Mouse (Mus musculus) liver, embryonic 16.5 days (tissue): ENCODE results near the gene 2310009B15Rik. TPM values are rescaled to one million over a fixed set of nuclear protein-coding genes. Genes with fewer than 3 reads are reported as not detected.
"Not testable (repeated sequence)": the region's sequence is repeated elsewhere in the genome, so short reads cannot be mapped to it uniquely, and the experiment has no call there.

Experiments
- ATAC-seq: fragments of 200-750 bp; cut with Nextera tagmentation; 2 replicates; pipeline ENCODE4 v1.8.0; 2017; ENCODE audit warnings: low read depth, mild to moderate bottlenecking, moderate number of reproducible peaks, moderate library complexity
- H3K27ac ChIP-seq: fragments of 300-500 bp; sonication (generic); 2 replicates; pipeline ENCODE4 v1.5.1; 2014; ENCODE audit warnings: mild to moderate bottlenecking, low read length
- H3K27me3 ChIP-seq: fragments of 300-500 bp; sonication (generic); 2 replicates; pipeline ENCODE4 v1.6.1; 2014; ENCODE audit warnings: low read depth, low read length, mixed read lengths; ENCODE audit not compliant: control insufficient read depth, insufficient read depth
- H3K36me3 ChIP-seq: fragments of 300-500 bp; sonication (generic); 2 replicates; pipeline ENCODE4 v1.6.1; 2014; ENCODE audit warnings: mild to moderate bottlenecking; ENCODE audit not compliant: control insufficient read depth, insufficient read depth
- H3K4me1 ChIP-seq: fragments of 300-500 bp; sonication (generic); 2 replicates; pipeline ENCODE4 v1.6.1; 2014; ENCODE audit warnings: low read depth, low read length, mixed read lengths; ENCODE audit not compliant: control insufficient read depth
- H3K4me2 ChIP-seq: fragments of 300-500 bp; sonication (generic); 2 replicates; pipeline ENCODE4 v1.6.1; 2014; ENCODE audit warnings: low read depth, low read length, mixed read lengths
- H3K4me3 ChIP-seq: fragments of 300-500 bp; sonication (generic); 2 replicates; pipeline ENCODE4 v1.5.1; 2014; ENCODE audit warnings: low read depth, mild to moderate bottlenecking, low read length
- H3K9ac ChIP-seq: fragments of 300-500 bp; sonication (generic); 2 replicates; pipeline ENCODE4 v1.6.1; 2014; ENCODE audit warnings: low read depth, low read length
- H3K9me3 ChIP-seq: fragments of 300-500 bp; sonication (generic); replicated peaks from 2 replicates; pipeline ENCODE4 v1.6.1; 2016; ENCODE audit warnings: low read length; ENCODE audit not compliant: control insufficient read depth
- WGBS: fragments of 180-500 bp; shearing (Covaris S2); extraction: QIAGEN DNeasy Blood & Tissue Kit; methylation state at CpG from one replicate; pipeline ENCODE4 v1.1.7; 2014; ENCODE audit not compliant: insufficient replicate concordance; 5-methylcytosine and 5-hydroxymethylcytosine counted together
- polyA plus RNA-seq: library from polyadenylated mRNA; unstranded; fragments of >200 nt; fragmentation: Nextera tagmentation; extraction: Ambion mirVana; gene quantifications from 2 replicates; pipeline ENCODE4 v1.2.1, GENCODE M21; 2015

Gene 2310009B15Rik
- 8.7 and 11.8 TPM in 2 replicates for polyA plus RNA-seq

GRCm38 (mm10) chr1:138856101-138856950, at the start of gene 2310009B15Rik:
Gene 2310009B15Rik, minus strand, starts transcription at chr1:138856852.
- peak within 1 kb of the TSS; percentile 60 for H3K4me3 ChIP-seq
- H3K4me1 ChIP-seq, H3K27me3 ChIP-seq, H3K27ac ChIP-seq, H3K36me3 ChIP-seq, H3K9me3 ChIP-seq: not testable (repeated sequence)
- peak; percentile 98 for ATAC-seq
- 0% methylated on average over 34 of the region's 79 CpGs for WGBS
- peak within 1 kb of the TSS; percentile 59 for H3K4me2 ChIP-seq
- H3K9ac ChIP-seq, result peak within 1 kb of the TSS; percentile 48; the same call in 1 of the 2 replicates

GRCm38 (mm10) chr1:138906256-138906655, 49.6 kb upstream of the 2310009B15Rik start:
- Histone ChIP-seq H3K9me3 (no peaks in the 10 kb centered on the region), H3K4me1 (no peaks in the 10 kb centered on the region), H3K4me3 (no peak overlapping the region), H3K27ac (no peak overlapping the region), H3K4me2 (no peak overlapping the region), H3K27me3 (no peaks in the 10 kb centered on the region), H3K9ac (no peak overlapping the region), H3K36me3 (no peaks in the 10 kb centered on the region)
- 48% methylated on average over 3 of the region's 3 CpGs for WGBS
- ATAC-seq, result no peak

GRCm38 (mm10) chr1:138905092-138905765, 48.6 kb upstream of the 2310009B15Rik start:
- no peaks in the 10 kb centered on the region for H3K9me3 ChIP-seq
- H3K27me3 ChIP-seq, result no peaks in the 10 kb centered on the region
- no peak overlapping the region for H3K4me3 ChIP-seq
- no peak for ATAC-seq
- H3K27ac ChIP-seq, result no peak overlapping the region
- H3K4me1 ChIP-seq, result no peaks in the 10 kb centered on the region
- H3K36me3 ChIP-seq, result no peaks in the 10 kb centered on the region
- H3K4me2 ChIP-seq, result no peak overlapping the region
- 60% methylated on average over 3 of the region's 3 CpGs for WGBS
- no peak overlapping the region for H3K9ac ChIP-seq

GRCm38 (mm10) chr1:138903894-138904293, 47.2 kb upstream of the 2310009B15Rik start:
- no peak for ATAC-seq
- H3K4me2 ChIP-seq, result no peak overlapping the region
- no peaks in the 10 kb centered on the region for H3K27me3 ChIP-seq
- no peak overlapping the region for H3K4me3 ChIP-seq
- no peaks in the 10 kb centered on the region for H3K4me1 ChIP-seq
- no peak overlapping the region for H3K9ac ChIP-seq
- WGBS, result 75% methylated on average over 5 of the region's 5 CpGs
- H3K9me3 ChIP-seq, result no peaks in the 10 kb centered on the region
- H3K27ac ChIP-seq, result no peak overlapping the region
- no peaks in the 10 kb centered on the region for H3K36me3 ChIP-seq

- Histone ChIP-seq H3K36me3 (no peaks in the 10 kb centered on the region), H3K4me2 (no peak overlapping the region), H3K4me3 (no peak overlapping the region), H3K4me1 (no peaks in the 10 kb centered on the region), H3K27me3 (no peaks in the 10 kb centered on the region), H3K27ac (no peak overlapping the region), H3K9me3 (no peaks in the 10 kb centered on the region), H3K9ac (no peak overlapping the region)
- WGBS, result 77% methylated on average over 16 of the region's 16 CpGs
- no peak for ATAC-seq
Measured at GRCm38 (mm10) chr1:138901431-138902117, 44.9 kb upstream of the 2310009B15Rik start.

- no peak overlapping the region for H3K4me3 ChIP-seq
- no peak overlapping the region for H3K9ac ChIP-seq
- ATAC-seq, result no peak
- WGBS, result 50% methylated on average over 3 of the region's 3 CpGs
- H3K9me3 ChIP-seq, result no peaks in the 10 kb centered on the region
- H3K36me3 ChIP-seq, result no peaks in the 10 kb centered on the region
- H3K27ac ChIP-seq, result no peak overlapping the region
- H3K4me2 ChIP-seq, result no peak overlapping the region
- H3K4me1 ChIP-seq, result no peaks in the 10 kb centered on the region
- no peaks in the 10 kb centered on the region for H3K27me3 ChIP-seq
Measured at GRCm38 (mm10) chr1:138896088-138896487, 39.4 kb upstream of the 2310009B15Rik start.

GRCm38 (mm10) chr1:138877470-138878254, 21.0 kb upstream of the 2310009B15Rik start:
- Histone ChIP-seq H3K27me3 (no peaks in the 10 kb centered on the region), H3K4me1 (no peaks in the 10 kb centered on the region), H3K4me2 (no peak overlapping the region), H3K27ac (no peak overlapping the region), H3K9ac (no peak overlapping the region), H3K36me3 (no peaks in the 10 kb centered on the region), H3K4me3 (no peak overlapping the region), H3K9me3 (no peaks in the 10 kb centered on the region)
- 83% methylated on average over 14 of the region's 14 CpGs for WGBS
- ATAC-seq, result no peak

- H3K4me2 ChIP-seq, result no peak overlapping the region
- no peak overlapping the region for H3K4me3 ChIP-seq
- WGBS, result 68% methylated on average over 16 of the region's 16 CpGs
- no peak overlapping the region for H3K27ac ChIP-seq
- H3K4me1 ChIP-seq, result no peaks in the 10 kb centered on the region
- no peak for ATAC-seq
- H3K9ac ChIP-seq, result no peak overlapping the region
- H3K9me3 ChIP-seq, result no peaks in the 10 kb centered on the region
- H3K36me3 ChIP-seq, result no peaks in the 10 kb centered on the region
- no peaks in the 10 kb centered on the region for H3K27me3 ChIP-seq
Measured at GRCm38 (mm10) chr1:138876371-138877045, 19.9 kb upstream of the 2310009B15Rik start.
